Comparison of ENCODE assay signal across 20 mouse cellular contexts in genomic region chr8:107380734-107381133, GRCm38 (mm10). TPM values are rescaled to one million over a fixed set of nuclear protein-coding genes. Genes with fewer than 3 reads are reported as not detected.
DNase-seq lines count a peak whose midpoint lies in the region.
"Had no signal": no experiment of that assay in that cellular context is flagged by ENCODE, and none has a peak within 500 bp of the region (broad histone marks: within the 10 kb centered on the region; RNA-seq: fewer than 3 reads in every experiment).

No protein-coding gene starts in this region.

- intact Hi-C loops in heart, postnatal 36 days (cut with DNase I) = no loop called here

- DNase-seq in heart, embryonic 10.5 days (ENCODE audit: low spot score) = peak; percentile 71
- DNase-seq in heart, postnatal 36 days = no peak
- DNase-seq in testis, postnatal 10 days (ENCODE audit: low spot score) = peak; percentile 32
- DNase-seq in testis, postnatal 14 days (ENCODE audit: low spot score) = no peak
- DNase-seq in layer of hippocampus, adult 18-20 months (ENCODE audit: low spot score in 2 of 2) = no peak
- DNase-seq: adrenal gland, adult 8-10 months; adrenal gland, postnatal 14 days; adrenal gland, postnatal 36 days; cerebellum, adult 11-12 months; cerebellum, adult 2 months; cerebellum, adult 9-10 months; cerebellum, postnatal 10 days; cerebellum, postnatal 25 days; forebrain, postnatal 0 days had no signal

- no peaks in the 10 kb centered on the region; the same call in 1 of the 2 replicates for H3K4me1 ChIP-seq in heart, embryonic 10.5 days
- H3K4me1 ChIP-seq: embryonic facial prominence, embryonic 12.5 days; forebrain, embryonic 13.5 days; forebrain, embryonic 15.5 days had no signal

- H3K9me3 ChIP-seq in heart, embryonic 10.5 days = no peaks in the 10 kb centered on the region
- H3K9me3 ChIP-seq: embryonic facial prominence, embryonic 10.5 days; embryonic facial prominence, embryonic 12.5 days; forebrain, embryonic 13.5 days; forebrain, embryonic 15.5 days; G1E had no signal

- H3K4me3 ChIP-seq in heart, embryonic 10.5 days = no peak overlapping the region
- H3K4me3 ChIP-seq: embryonic facial prominence, embryonic 10.5 days; embryonic facial prominence, embryonic 12.5 days; forebrain, embryonic 13.5 days; forebrain, embryonic 15.5 days had no signal

- peaks cover 30% of the 10 kb centered on the region for H3K36me3 ChIP-seq in heart, embryonic 10.5 days

- H3K27me3 ChIP-seq in heart, embryonic 10.5 days (ENCODE audit: insufficient read depth, poor library complexity, severe bottlenecking) = no peaks in the 10 kb centered on the region
- H3K27me3 ChIP-seq: embryonic facial prominence, embryonic 12.5 days; forebrain, embryonic 13.5 days; forebrain, embryonic 15.5 days; Patski had no signal

- no peak overlapping the region for H3K27ac ChIP-seq in heart, embryonic 10.5 days
- H3K27ac ChIP-seq: embryonic facial prominence, embryonic 10.5 days; embryonic facial prominence, embryonic 12.5 days; forebrain, embryonic 13.5 days; forebrain, embryonic 15.5 days had no signal

- 86% methylated on average over 8 of the region's 8 CpGs for WGBS in heart, embryonic 10.5 days

RNA-seq across cellular contexts. Expression of gene Nqo1, which starts 22.3 kb away (rescaled TPM):
- 3.9 and 4.5 TPM in 2 replicates for polyA plus RNA-seq in heart, embryonic 10.5 days (2016; fragmentation: Nextera tagmentation; extraction: Ambion mirVana)
- total RNA-seq in heart, postnatal 36 days (2021) = 10 to 100 TPM; 33.2 to 57.3 TPM
- 1 to 10 TPM; 5.1 to 5.9 TPM for total RNA-seq in layer of hippocampus, adult 18-20 months (2021)

RNA-seq across cellular contexts. Expression of gene Nob1, which starts 44.1 kb away (rescaled TPM):
- 57.5 and 80.1 TPM in 2 replicates for polyA plus RNA-seq in heart, embryonic 10.5 days (2016; fragmentation: Nextera tagmentation; extraction: Ambion mirVana)
- 10 to 100 TPM; 21.6 to 24.1 TPM for total RNA-seq in heart, postnatal 36 days (2021)
- 10 to 100 TPM; 40.7 to 44.1 TPM for total RNA-seq in layer of hippocampus, adult 18-20 months (2021)

RNA-seq across cellular contexts. Expression of gene Wwp2, which starts 55.4 kb away (rescaled TPM):
- polyA plus RNA-seq in heart, embryonic 10.5 days (2016; fragmentation: Nextera tagmentation; extraction: Ambion mirVana) = 38.9 and 46.4 TPM in 2 replicates
- total RNA-seq in heart, postnatal 36 days (2021) = 10 to 100 TPM; 23.9 to 26.1 TPM
- 10 to 100 TPM; 34.2 to 35.5 TPM for total RNA-seq in layer of hippocampus, adult 18-20 months (2021)

Comparison
In these comparisons a context has a peak if more than half of its experiments do, and no peak if none do; other contexts are left out.
1. DNase-seq: peak in heart, embryonic 10.5 days (single experiment) and testis, postnatal 10 days (single experiment); none in heart, postnatal 36 days (0 of 2), testis, postnatal 14 days (single experiment) and layer of hippocampus, adult 18-20 months (0 of 2).
2. RNA of gene Nqo1, which starts 22.3 kb away (total RNA-seq): 33.2 to 57.3 TPM in heart, postnatal 36 days; 5.1 to 5.9 TPM in layer of hippocampus, adult 18-20 months; every median in the first group is over 4 times any median in the second.